ENCODE assay signal across 8 mouse cellular contexts in genomic region chr7:102440822-102441656, GRCm38 (mm10). TPM values are rescaled to one million over a fixed set of nuclear protein-coding genes. Genes with fewer than 3 reads are reported as not detected.
A peak's percentile ranks its signal among the peaks of the same experiment; 100 is the strongest.
DNase-seq lines count a peak whose midpoint lies in the region; ATAC-seq and TF ChIP-seq lines count a peak whose summit lies in the region.

No protein-coding gene starts in this region.

- peak overlapping the region; percentile 44 for H3K9ac ChIP-seq in ES-Bruce4 (ENCODE audit: low read depth, poor library complexity, severe bottlenecking)
- H3K9ac ChIP-seq in forebrain, embryonic 13.5 days = no peak overlapping the region
- peak overlapping the region; percentile 43 for H3K9ac ChIP-seq in liver, embryonic 14.5 days (replicated peaks)

- intact Hi-C loops in heart, postnatal 36 days (cut with DNase I) = no loop called here

- no peak for TF ChIP-seq CTCF in ES-Bruce4 (IDR thresholded peaks at IDR 0.05; ENCODE audit: low read depth, low read length)
- no peak for TF ChIP-seq CTCF in liver, embryonic 14.5 days (IDR thresholded peaks at IDR 0.05; ENCODE audit: low read depth)

- H3K27me3 ChIP-seq in ES-Bruce4 (ENCODE audit: control insufficient read depth, insufficient read depth, low read length, poor library complexity, severe bottlenecking) = no peaks in the 10 kb centered on the region
- H3K27me3 ChIP-seq in forebrain, embryonic 13.5 days = peaks cover 3% of the 10 kb centered on the region; the same call in 1 of the 2 replicates
- no peaks in the 10 kb centered on the region for H3K27me3 ChIP-seq in liver, embryonic 14.5 days (ENCODE audit: control insufficient read depth, insufficient read depth, low read length)

- no peaks in the 10 kb centered on the region for H3K4me1 ChIP-seq in ES-Bruce4 (ENCODE audit: control insufficient read depth, insufficient read depth, low read length)
- peaks cover 24% of the 10 kb centered on the region for H3K4me1 ChIP-seq in forebrain, embryonic 13.5 days
- H3K4me1 ChIP-seq in liver, embryonic 14.5 days (replicated peaks; ENCODE audit: control insufficient read depth in 2 of 2, insufficient read depth in 2 of 2, low read length in 1 of 2) = peaks cover 9 to 15% of the 10 kb centered on the region in 2 experiments; a peak in 3 of 4 replicates

- no peak; the same call in none of the 2 replicates for ATAC-seq in forebrain, embryonic 13.5 days
- no peak for ATAC-seq in liver, embryonic 14.5 days (ENCODE audit: insufficient read depth)

- WGBS in forebrain, embryonic 13.5 days = 55% methylated on average over 15 of the region's 15 CpGs
- 43% methylated on average over 15 of the region's 15 CpGs for whole genome bisulfite sequencing in liver, embryonic 14.5 days (ENCODE audit: insufficient replicate concordance)

- no peaks in the 10 kb centered on the region for H3K9me3 ChIP-seq in ES-Bruce4 (replicated peaks; ENCODE audit: control insufficient read depth, insufficient read depth, low read length, poor library complexity, severe bottlenecking)
- no peaks in the 10 kb centered on the region for H3K9me3 ChIP-seq in forebrain, embryonic 13.5 days (replicated peaks)
- H3K9me3 ChIP-seq in liver, embryonic 14.5 days (ENCODE audit: control insufficient read depth, low read length) = no peaks in the 10 kb centered on the region

- peaks cover 17% of the 10 kb centered on the region; the same call in 1 of the 2 replicates for H3K36me3 ChIP-seq in ES-Bruce4 (ENCODE audit: control insufficient read depth, insufficient read depth, low read length, poor library complexity, severe bottlenecking)
- H3K36me3 ChIP-seq in forebrain, embryonic 13.5 days (ENCODE audit: poor library complexity, severe bottlenecking) = peaks cover 15% of the 10 kb centered on the region
- peaks cover 20% of the 10 kb centered on the region for H3K36me3 ChIP-seq in liver, embryonic 14.5 days (replicated peaks; ENCODE audit: control insufficient read depth, insufficient read depth, low read depth)

- H3K4me2 ChIP-seq in forebrain, embryonic 13.5 days = peak overlapping the region; percentile 36
- peak overlapping the region; percentile 99 for H3K4me2 ChIP-seq in liver, embryonic 14.5 days (ENCODE audit: low read depth)

- no peak for TF ChIP-seq EP300 in ES-Bruce4 (IDR thresholded peaks at IDR 0.05; ENCODE audit: insufficient read depth, low read depth, low read length)
- no peak for TF ChIP-seq EP300 in liver, embryonic 14.5 days (IDR thresholded peaks at IDR 0.05; ENCODE audit: low read depth)

- no peak for TF ChIP-seq POLR2A in ES-Bruce4 (IDR thresholded peaks at IDR 0.05; ENCODE audit: insufficient read depth, low read length)

- peak; percentile 73 for DNase-seq in heart, adult 11 months
- no peak for DNase-seq in heart, postnatal 36 days
- DNase-seq in liver, embryonic 14.5 days (ENCODE audit: low read depth in 3 of 3, low spot score in 3 of 3) = no peak
- no peak for DNase-seq in ovary, postnatal 10 days (ENCODE audit: low spot score)
- DNase-seq in layer of hippocampus, adult 9-11 months = no peak
- DNase-seq in spleen, postnatal 4 days (ENCODE audit: low spot score in 2 of 2) = no peak

- no peak overlapping the region for H3K4me3 ChIP-seq in ES-Bruce4 (ENCODE audit: low read depth, low read length)
- H3K4me3 ChIP-seq in forebrain, embryonic 13.5 days = peak overlapping the region; percentile 75
- peak overlapping the region; percentile 74 to 95 for H3K4me3 ChIP-seq in liver, embryonic 14.5 days (ENCODE audit: insufficient read depth in 1 of 2, low read depth in 2 of 2, low read length in 2 of 2)

- H3K27ac ChIP-seq in ES-Bruce4 (ENCODE audit: insufficient read depth, low read length) = peak overlapping the region; percentile 9
- no peak overlapping the region for H3K27ac ChIP-seq in forebrain, embryonic 13.5 days
- peak overlapping the region; percentile 46 for H3K27ac ChIP-seq in liver, embryonic 14.5 days

RNA-seq across cellular contexts. Expression of gene Rrm1, which starts 0.5 kb away (rescaled TPM):
- 10 to 100 TPM in 1 of 2 experiments, 1 to 10 TPM in 1; 9.6 to 10.9 TPM for total RNA-seq in heart, postnatal 36 days (2021)
- 157 and 167 TPM in 2 replicates for polyA plus RNA-seq in ES-Bruce4 (2011; ENCODE audit: insufficient read depth, insufficient read length, low read depth, missing spikeins)
- 151 and 171 TPM in 2 replicates for polyA plus RNA-seq in forebrain, embryonic 13.5 days (2015; fragmentation: Nextera tagmentation; extraction: Ambion mirVana)
- 67.5 and 107 TPM in 2 replicates for polyA plus RNA-seq in liver, embryonic 14.5 days (2012; rRNA removed)
- 185 and 196 TPM in 2 replicates for polyA plus RNA-seq in liver, embryonic 14.5 days (2014; fragmentation: Nextera tagmentation; extraction: Ambion mirVana)

RNA-seq across cellular contexts. Expression of gene Olfr543, which starts 40.4 kb away (rescaled TPM):
- not detected for total RNA-seq in heart, postnatal 36 days (2021)
- polyA plus RNA-seq in ES-Bruce4 (2011; ENCODE audit: insufficient read depth, insufficient read length, low read depth, missing spikeins) = not detected in 2 replicates
- 0.82 and 0.89 TPM in 2 replicates for polyA plus RNA-seq in forebrain, embryonic 13.5 days (2015; fragmentation: Nextera tagmentation; extraction: Ambion mirVana)
- polyA plus RNA-seq in liver, embryonic 14.5 days (2012; rRNA removed) = not detected in 2 replicates
- polyA plus RNA-seq in liver, embryonic 14.5 days (2014; fragmentation: Nextera tagmentation; extraction: Ambion mirVana) = 0.37 and 0.39 TPM in 2 replicates

RNA-seq across cellular contexts. Expression of gene Olfr544, which starts 47.1 kb away (rescaled TPM):
- total RNA-seq in heart, postnatal 36 days (2021) = not detected
- not detected in 2 replicates for polyA plus RNA-seq in ES-Bruce4 (2011; ENCODE audit: insufficient read depth, insufficient read length, low read depth, missing spikeins)
- polyA plus RNA-seq in forebrain, embryonic 13.5 days (2015; fragmentation: Nextera tagmentation; extraction: Ambion mirVana) = 0.16 and 0.30 TPM in 2 replicates
- not detected in 2 replicates for polyA plus RNA-seq in liver, embryonic 14.5 days (2012; rRNA removed)
- polyA plus RNA-seq in liver, embryonic 14.5 days (2014; fragmentation: Nextera tagmentation; extraction: Ambion mirVana) = 0.04 and 0.17 TPM in 2 replicates

RNA-seq across cellular contexts. Expression of gene Olfr545, which starts 58.3 kb away (rescaled TPM):
- not detected for total RNA-seq in heart, postnatal 36 days (2021)
- polyA plus RNA-seq in ES-Bruce4 (2011; ENCODE audit: insufficient read depth, insufficient read length, low read depth, missing spikeins) = not detected in 2 replicates
- 0.21 and 0.30 TPM in 2 replicates for polyA plus RNA-seq in forebrain, embryonic 13.5 days (2015; fragmentation: Nextera tagmentation; extraction: Ambion mirVana)
- not detected in 2 replicates for polyA plus RNA-seq in liver, embryonic 14.5 days (2012; rRNA removed)
- polyA plus RNA-seq in liver, embryonic 14.5 days (2014; fragmentation: Nextera tagmentation; extraction: Ambion mirVana) = not detected in 2 replicates
